Mouse (Mus musculus): ENCODE data around the gene Fbxo46. TPM values are rescaled to one million over a fixed set of nuclear protein-coding genes. Genes with fewer than 3 reads are reported as not detected.

Fbxo46 gene
- polyA plus RNA-seq, 1 experiment from 2014 or later = 11.6 TPM

DNA sequence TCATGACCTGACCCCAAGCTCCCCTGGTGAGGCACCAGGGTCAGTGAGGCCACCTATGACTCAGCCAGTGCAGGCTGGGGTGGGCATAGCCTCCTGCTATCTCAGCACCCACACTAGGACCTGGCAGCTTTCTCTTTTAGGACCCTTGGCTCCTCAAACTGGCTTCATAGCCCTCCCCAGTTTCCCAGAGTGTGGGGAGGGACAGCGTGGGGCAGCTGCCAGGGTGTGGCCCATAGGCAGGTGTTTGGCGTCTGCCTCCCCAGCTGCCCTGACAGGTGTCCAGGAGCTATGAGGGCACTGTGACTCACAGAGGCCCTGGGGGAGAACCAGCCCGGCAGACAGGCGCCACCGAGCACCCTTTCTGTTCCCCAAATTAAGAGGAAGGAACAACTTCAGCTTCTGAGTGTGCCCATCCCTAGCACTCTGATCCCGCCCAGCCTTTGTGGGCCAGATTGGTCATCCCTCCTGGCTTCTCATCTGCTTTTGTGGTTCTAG, 35.3 kb upstream of the Fbxo46 start:
- Histone ChIP-seq H3K4me2 (peak overlapping the region; percentile 56), H3K4me3 (ENCODE audit: low read depth, low read length) (peak overlapping the region; percentile 35), H3K9me3 (ENCODE audit: low read depth, low read length) (no peaks in the 10 kb centered on the region), H3K27me3 (ENCODE audit: insufficient read depth, low read length) (no peaks in the 10 kb centered on the region), H3K4me1 (ENCODE audit: insufficient read depth) (peaks cover 9% of the 10 kb centered on the region), H3K9ac (peak overlapping the region; percentile 50), H3K36me3 (ENCODE audit: insufficient read depth) (peaks cover 63% of the 10 kb centered on the region), H3K27ac (ENCODE audit: low read depth) (peak overlapping the region; percentile 59; the same call in 1 of the 2 replicates)
- ATAC-seq (ENCODE audit: insufficient read depth) = 0 out of 2 replicates have a peak, but pooled peaks have one; percentile 6
- 59% methylated on average over 6 of the region's 6 CpGs for WGBS
- no peak for TF ChIP-seq CTCF (IDR thresholded peaks at IDR 0.05; ENCODE audit: low read depth)
- no peak for DNase-seq

DNA sequence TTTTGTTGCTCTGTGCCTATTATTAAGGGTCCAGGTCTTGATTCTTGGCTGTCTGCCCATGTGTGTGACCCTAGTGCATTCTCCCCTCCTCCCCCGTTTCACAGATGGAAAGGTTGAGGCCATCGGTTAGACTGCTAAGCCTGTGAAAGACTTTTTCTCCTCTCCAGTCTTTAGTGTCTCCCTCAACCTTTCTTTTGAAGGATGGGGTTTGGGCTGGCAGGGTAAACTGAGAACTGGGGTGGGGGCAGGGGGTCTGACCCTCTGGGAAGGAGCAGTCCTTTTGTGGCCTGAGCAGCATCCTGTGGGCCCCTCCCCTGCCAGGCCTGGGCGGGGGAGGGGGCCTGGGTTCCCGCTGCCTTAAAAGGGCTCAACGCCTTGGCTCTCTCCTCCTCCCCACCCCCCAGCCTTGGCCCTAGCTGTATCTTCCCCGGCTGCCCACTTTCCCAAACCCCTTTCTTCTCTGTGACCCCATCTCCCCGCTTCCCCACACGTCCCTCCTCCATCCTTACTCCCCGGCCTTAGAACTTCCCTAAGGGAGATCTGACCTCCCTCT, 34.7 kb upstream of the Fbxo46 start:
- Histone ChIP-seq H3K36me3 (ENCODE audit: insufficient read depth) (peaks cover 57% of the 10 kb centered on the region), H3K4me2 (peak overlapping the region; percentile 56), H3K9ac (peak overlapping the region; percentile 28; the same call in 1 of the 2 replicates)

DNA sequence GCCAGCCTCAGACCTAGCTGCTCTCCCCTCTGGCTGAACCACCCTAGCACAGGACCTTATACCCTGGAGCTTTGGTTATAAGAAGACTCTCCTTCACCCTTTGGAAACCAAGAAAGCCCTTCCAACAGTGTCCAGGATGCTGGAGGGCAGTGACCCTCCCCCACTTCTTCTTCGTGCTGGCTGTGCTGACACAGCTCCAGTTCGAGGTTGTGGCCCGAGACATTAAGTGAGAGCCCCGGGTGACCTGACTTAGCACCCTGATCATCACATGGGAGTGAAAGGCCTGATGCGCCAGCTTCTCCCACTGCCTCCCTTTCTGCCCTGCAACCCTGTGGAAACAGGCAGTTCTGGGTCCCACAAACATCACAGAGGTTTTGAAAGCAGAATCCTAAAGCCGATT, 34.2 kb upstream of the Fbxo46 start:
- Histone ChIP-seq H3K4me2 (peak overlapping the region; percentile 56), H3K27ac (ENCODE audit: low read depth) (peak overlapping the region; percentile 59), H3K4me1 (ENCODE audit: insufficient read depth) (peaks cover 9% of the 10 kb centered on the region), H3K36me3 (ENCODE audit: insufficient read depth) (peaks cover 55% of the 10 kb centered on the region), H3K27me3 (ENCODE audit: insufficient read depth, low read length) (no peaks in the 10 kb centered on the region), H3K9ac (peak overlapping the region; percentile 28; the same call in 1 of the 2 replicates), H3K9me3 (ENCODE audit: low read depth, low read length) (no peaks in the 10 kb centered on the region), H3K4me3 (ENCODE audit: low read depth, low read length) (peak overlapping the region; percentile 35)
- DNase-seq (no peak), ATAC-seq (ENCODE audit: insufficient read depth) (0 out of 2 replicates have a peak, but pooled peaks have one; percentile 5)
- TF ChIP-seq CTCF (IDR thresholded peaks at IDR 0.05; ENCODE audit: low read depth) = no peak
- 10% methylated on average over 6 of the region's 6 CpGs for WGBS

More for the DNA sequence above, 34.7 kb upstream of the Fbxo46 start:
- 17% methylated on average over 9 of the region's 9 CpGs for WGBS
- Histone ChIP-seq H3K4me1 (ENCODE audit: insufficient read depth) (peaks cover 9% of the 10 kb centered on the region), H3K4me3 (ENCODE audit: low read depth, low read length) (peak overlapping the region; percentile 35), H3K27ac (ENCODE audit: low read depth) (peak overlapping the region; percentile 59), H3K9me3 (ENCODE audit: low read depth, low read length) (no peaks in the 10 kb centered on the region), H3K27me3 (ENCODE audit: insufficient read depth, low read length) (no peaks in the 10 kb centered on the region)
- peak; percentile 26 for DNase-seq
- no peak for TF ChIP-seq CTCF (IDR thresholded peaks at IDR 0.05; ENCODE audit: low read depth)
- no peak for ATAC-seq (ENCODE audit: insufficient read depth)

DNA sequence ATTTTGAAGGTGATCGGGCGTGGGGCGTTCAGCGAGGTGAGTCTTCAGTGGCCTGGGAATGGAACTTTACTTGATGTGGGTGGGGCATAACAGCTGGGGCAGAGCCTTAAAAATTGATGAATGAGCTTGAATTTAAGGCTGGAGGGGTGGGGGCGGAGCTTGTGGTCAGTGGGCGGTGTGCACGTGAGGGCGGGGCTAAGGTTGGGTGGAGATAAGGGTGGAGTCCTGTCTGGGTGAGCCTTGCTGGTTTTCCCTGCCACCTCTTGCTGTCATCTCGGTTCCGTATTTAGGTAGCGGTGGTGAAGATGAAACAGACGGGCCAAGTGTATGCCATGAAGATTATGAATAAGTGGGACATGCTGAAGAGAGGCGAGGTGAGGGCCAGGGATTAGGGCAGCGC, 33.6 kb upstream of the Fbxo46 start:
- H3K36me3 ChIP-seq (ENCODE audit: insufficient read depth) = peaks cover 55% of the 10 kb centered on the region
- H3K27ac ChIP-seq (ENCODE audit: low read depth) = no peak overlapping the region
- peak overlapping the region; percentile 56 for H3K4me2 ChIP-seq
- no peaks in the 10 kb centered on the region for H3K27me3 ChIP-seq (ENCODE audit: insufficient read depth, low read length)
- peaks cover 9% of the 10 kb centered on the region for H3K4me1 ChIP-seq (ENCODE audit: insufficient read depth)
- no peak for TF ChIP-seq CTCF (IDR thresholded peaks at IDR 0.05; ENCODE audit: low read depth)
- WGBS = 12% methylated on average over 14 of the region's 14 CpGs
- ATAC-seq (ENCODE audit: insufficient read depth) = 0 out of 2 replicates have a peak, but pooled peaks have one; percentile 8
- peak; percentile 71 for DNase-seq
- H3K9me3 ChIP-seq (ENCODE audit: low read depth, low read length) = no peaks in the 10 kb centered on the region
- no peak overlapping the region for H3K9ac ChIP-seq
- peak overlapping the region; percentile 35 for H3K4me3 ChIP-seq (ENCODE audit: low read depth, low read length)

DNA sequence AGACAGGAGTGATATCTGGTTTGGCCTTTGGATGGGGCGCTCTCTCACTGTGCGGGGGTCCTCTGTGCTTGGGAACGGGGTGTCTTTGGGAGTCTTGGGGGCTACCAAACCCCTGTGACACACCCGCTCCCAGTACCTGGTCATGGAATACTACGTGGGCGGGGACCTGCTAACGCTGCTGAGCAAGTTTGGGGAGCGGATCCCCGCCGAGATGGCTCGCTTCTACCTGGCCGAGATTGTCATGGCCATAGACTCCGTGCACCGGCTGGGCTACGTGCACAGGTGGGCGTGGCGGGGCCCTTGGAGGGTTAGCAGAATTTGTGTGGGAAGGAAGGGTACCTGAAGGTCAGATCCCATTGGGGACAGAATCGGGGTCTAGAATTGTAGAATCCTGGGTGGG, 32.9 kb upstream of the Fbxo46 start:
- Histone ChIP-seq H3K9ac (no peak overlapping the region), H3K9me3 (ENCODE audit: low read depth, low read length) (no peaks in the 10 kb centered on the region), H3K4me2 (no peak overlapping the region), H3K36me3 (ENCODE audit: insufficient read depth) (peaks cover 53% of the 10 kb centered on the region), H3K4me1 (ENCODE audit: insufficient read depth) (peaks cover 9% of the 10 kb centered on the region), H3K27me3 (ENCODE audit: insufficient read depth, low read length) (no peaks in the 10 kb centered on the region), H3K4me3 (ENCODE audit: low read depth, low read length) (no peak overlapping the region), H3K27ac (ENCODE audit: low read depth) (no peak overlapping the region)
- 71% methylated on average over 18 of the region's 18 CpGs for WGBS
- TF ChIP-seq CTCF (IDR thresholded peaks at IDR 0.05; ENCODE audit: low read depth) = no peak
- no peak for ATAC-seq (ENCODE audit: insufficient read depth)
- DNase-seq = no peak

DNA sequence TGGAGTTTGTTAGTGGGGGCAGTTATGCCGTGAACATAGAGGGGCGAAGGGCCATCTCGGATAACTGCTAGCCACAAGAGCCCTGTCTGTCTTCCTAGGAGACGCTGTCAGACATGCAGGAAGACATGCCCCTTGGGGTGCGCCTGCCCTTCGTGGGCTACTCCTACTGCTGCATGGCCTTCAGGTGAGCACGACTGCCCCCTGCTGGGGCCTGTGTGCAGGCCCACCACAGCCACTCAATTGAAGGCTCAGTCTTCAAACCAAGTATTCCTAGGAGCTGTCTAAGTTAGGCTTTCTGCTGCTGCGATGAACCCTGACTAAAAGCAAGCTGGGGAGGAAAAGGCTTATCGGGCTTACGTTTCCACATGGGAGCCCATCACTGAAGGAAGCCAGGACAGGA, 30.8 kb upstream of the Fbxo46 start:
- 39% methylated on average over 10 of the region's 10 CpGs for WGBS
- no peaks in the 10 kb centered on the region for H3K9me3 ChIP-seq (ENCODE audit: low read depth, low read length)
- no peak overlapping the region for H3K4me3 ChIP-seq (ENCODE audit: low read depth, low read length)
- no peaks in the 10 kb centered on the region for H3K27me3 ChIP-seq (ENCODE audit: insufficient read depth, low read length)
- peaks cover 9% of the 10 kb centered on the region for H3K4me1 ChIP-seq (ENCODE audit: insufficient read depth)
- H3K36me3 ChIP-seq (ENCODE audit: insufficient read depth) = peaks cover 38% of the 10 kb centered on the region
- no peak overlapping the region for H3K4me2 ChIP-seq
- H3K27ac ChIP-seq (ENCODE audit: low read depth) = no peak overlapping the region
- ATAC-seq (ENCODE audit: insufficient read depth) (no peak), DNase-seq (peak; percentile 81)
- no peak overlapping the region for H3K9ac ChIP-seq
- peak; percentile 88 for TF ChIP-seq CTCF (IDR thresholded peaks at IDR 0.05; ENCODE audit: low read depth)

DNA sequence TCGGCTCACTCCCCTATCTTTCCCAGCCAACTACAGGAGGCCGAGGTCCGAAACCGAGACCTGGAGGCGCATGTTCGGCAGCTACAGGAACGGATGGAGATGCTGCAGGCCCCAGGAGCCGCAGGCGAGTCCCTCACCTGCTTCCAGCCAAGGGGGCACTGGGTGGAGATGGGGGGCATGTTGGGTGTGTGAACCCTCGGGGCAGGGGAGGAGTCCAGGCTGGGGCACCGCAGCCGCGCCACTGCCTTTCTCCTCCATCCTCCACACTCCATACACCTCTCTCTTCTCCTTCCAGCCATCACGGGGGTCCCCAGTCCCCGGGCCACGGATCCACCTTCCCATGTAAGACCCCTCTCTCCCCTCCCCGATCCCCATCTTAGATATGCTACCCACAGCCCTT, 27.7 kb upstream of the Fbxo46 start:
- Histone ChIP-seq H3K9ac (no peak overlapping the region), H3K4me2 (peak overlapping the region; percentile 10), H3K4me1 (ENCODE audit: insufficient read depth) (peaks cover 8% of the 10 kb centered on the region), H3K4me3 (ENCODE audit: low read depth, low read length) (no peak overlapping the region), H3K9me3 (ENCODE audit: low read depth, low read length) (no peaks in the 10 kb centered on the region), H3K27ac (ENCODE audit: low read depth) (no peak overlapping the region), H3K36me3 (ENCODE audit: insufficient read depth) (peaks cover 37% of the 10 kb centered on the region), H3K27me3 (ENCODE audit: insufficient read depth, low read length) (no peaks in the 10 kb centered on the region)
- ATAC-seq (ENCODE audit: insufficient read depth) (no peak), DNase-seq (no peak)
- WGBS = 49% methylated on average over 16 of the region's 17 CpGs
- TF ChIP-seq CTCF (IDR thresholded peaks at IDR 0.05; ENCODE audit: low read depth) = no peak

Measured in lung, embryonic 14.5 days (tissue).